In the genomic region with DNA sequence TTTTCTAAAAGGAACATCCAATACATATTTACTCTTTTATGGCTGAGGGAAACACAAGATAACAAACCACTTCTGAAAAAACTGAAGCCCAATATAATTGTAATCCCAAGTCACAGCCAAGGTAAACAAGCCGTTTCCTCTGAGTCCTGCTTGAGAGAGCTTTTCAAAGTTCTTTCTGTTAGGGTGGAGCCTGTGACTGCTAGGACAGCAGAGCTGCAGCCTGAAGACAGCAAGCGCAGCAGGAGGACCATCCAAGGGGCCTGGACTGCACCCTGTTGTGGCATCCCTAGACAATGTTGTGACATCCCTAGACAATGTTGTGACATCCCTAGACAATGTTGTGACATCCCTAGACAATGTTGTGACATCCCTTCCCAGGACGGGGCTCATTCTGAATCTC, we compare ENCODE assay signal across 10 mouse cellular contexts.
DNase-seq lines count a peak whose midpoint lies in the region; ATAC-seq and TF ChIP-seq lines count a peak whose summit lies in the region.
"Had no signal": no experiment of that assay in that cellular context is flagged by ENCODE, and none has a peak within 500 bp of the region (broad histone marks: within the 10 kb centered on the region; RNA-seq: fewer than 3 reads in every experiment).

No protein-coding gene starts in this region.

- no peak for TF ChIP-seq EP300 in stomach, postnatal 0 days (optimal IDR thresholded peaks at IDR 0.05)

- no peak overlapping the region for H3K4me3 ChIP-seq in spleen, adult 2 months (ENCODE audit: extremely low read depth, insufficient read depth, insufficient read length)
- no peak overlapping the region for H3K4me3 ChIP-seq in heart, embryonic 16.5 days (ENCODE audit: low read length)
- H3K4me3 ChIP-seq in lung, embryonic 15.5 days = no peak overlapping the region
- no peak overlapping the region for H3K4me3 ChIP-seq in stomach, postnatal 0 days (ENCODE audit: low read depth, low read length)
- H3K4me3 ChIP-seq: erythroblast, embryonic 14.5 days had no signal

- no peak for DNase-seq in spleen, adult 2 months (ENCODE audit: low read depth in 1 of 2, low spot score in 2 of 2)
- DNase-seq in spleen, postnatal 4 days (ENCODE audit: low spot score in 2 of 2) = no peak
- no peak for DNase-seq in stomach, postnatal 0 days (ENCODE audit: low spot score)
- no peak for DNase-seq in urinary bladder, adult 18-20 months (ENCODE audit: low spot score in 2 of 2)
- no peak for DNase-seq in cerebellum, postnatal 4 days (ENCODE audit: low spot score in 2 of 2)

- no peak overlapping the region for H3K4me2 ChIP-seq in heart, embryonic 16.5 days (ENCODE audit: low read depth, low read length)
- H3K4me2 ChIP-seq in lung, embryonic 15.5 days = no peak overlapping the region
- H3K4me2 ChIP-seq in stomach, postnatal 0 days (replicated peaks; ENCODE audit: low read depth) = no peak overlapping the region

- no peak for ATAC-seq in heart, embryonic 16.5 days (replicated peaks; ENCODE audit: extremely low read depth, insufficient read depth, low FRiP score)
- ATAC-seq in lung, embryonic 15.5 days (ENCODE audit: borderline replicate concordance, extremely low read depth, low FRiP score, low TSS enrichment) = no peak
- ATAC-seq in stomach, postnatal 0 days (ENCODE audit: low FRiP score, low TSS enrichment) = 0 out of 2 replicates have a peak, but pooled peaks have one; percentile 25
- ATAC-seq in CD4-positive, CD25-positive, alpha-beta regulatory T cell, adult 4 months = no peak
- ATAC-seq: hindbrain, postnatal 0 days had no signal

- H3K27me3 ChIP-seq in spleen, adult 2 months (ENCODE audit: control insufficient read depth, insufficient read depth, low read length) = no peaks in the 10 kb centered on the region
- no peaks in the 10 kb centered on the region for H3K27me3 ChIP-seq in heart, embryonic 16.5 days (ENCODE audit: control insufficient read depth, insufficient read depth, low read length)
- H3K27me3 ChIP-seq in lung, embryonic 15.5 days = no peaks in the 10 kb centered on the region
- no peaks in the 10 kb centered on the region for H3K27me3 ChIP-seq in stomach, postnatal 0 days (ENCODE audit: control insufficient read depth, insufficient read depth, low read length)

- peak overlapping the region; percentile 28; the same call in 1 of the 2 replicates for H3K27ac ChIP-seq in spleen, adult 2 months (ENCODE audit: insufficient read depth, low read length)
- peak overlapping the region; percentile 68 for H3K27ac ChIP-seq in heart, embryonic 16.5 days (ENCODE audit: low read length)
- H3K27ac ChIP-seq in lung, embryonic 15.5 days = peak overlapping the region; percentile 60
- peak overlapping the region; percentile 63 for H3K27ac ChIP-seq in stomach, postnatal 0 days (replicated peaks)
- H3K27ac ChIP-seq: hindbrain, postnatal 0 days had no signal

- H3K4me1 ChIP-seq in spleen, adult 2 months (ENCODE audit: control insufficient read depth, insufficient read depth, insufficient read length) = peaks cover 2% of the 10 kb centered on the region; the same call in 1 of the 2 replicates
- peaks cover 44% of the 10 kb centered on the region for H3K4me1 ChIP-seq in heart, embryonic 16.5 days (ENCODE audit: control insufficient read depth, insufficient read depth, low read length)
- H3K4me1 ChIP-seq in lung, embryonic 15.5 days = peaks cover 60% of the 10 kb centered on the region
- peaks cover 17% of the 10 kb centered on the region for H3K4me1 ChIP-seq in stomach, postnatal 0 days (replicated peaks; ENCODE audit: control insufficient read depth, insufficient read depth)

- no peak for TF ChIP-seq CTCF in spleen, adult 2 months (IDR thresholded peaks at IDR 0.05; ENCODE audit: extremely low read depth, insufficient read depth, insufficient read length, insufficient replicate concordance)
- TF ChIP-seq CTCF in stomach, postnatal 0 days (IDR thresholded peaks at IDR 0.05; ENCODE audit: low read depth) = no peak

- H3K36me3 ChIP-seq in spleen, adult 2 months (ENCODE audit: control insufficient read depth, insufficient read depth, low read length) = peaks cover 5% of the 10 kb centered on the region
- no peaks in the 10 kb centered on the region for H3K36me3 ChIP-seq in heart, embryonic 16.5 days (ENCODE audit: control insufficient read depth, insufficient read depth)
- H3K36me3 ChIP-seq in lung, embryonic 15.5 days = no peaks in the 10 kb centered on the region
- H3K36me3 ChIP-seq in stomach, postnatal 0 days (ENCODE audit: control insufficient read depth, insufficient read depth, low read length) = no peaks in the 10 kb centered on the region

- no peaks in the 10 kb centered on the region for H3K9me3 ChIP-seq in heart, embryonic 16.5 days (replicated peaks; ENCODE audit: control insufficient read depth, low read length)
- H3K9me3 ChIP-seq in lung, embryonic 15.5 days = no peaks in the 10 kb centered on the region
- no peaks in the 10 kb centered on the region for H3K9me3 ChIP-seq in stomach, postnatal 0 days (ENCODE audit: control insufficient read depth, low read length)

- H3K9ac ChIP-seq in heart, embryonic 16.5 days (ENCODE audit: low read length) = no peak overlapping the region
- H3K9ac ChIP-seq in lung, embryonic 15.5 days = no peak overlapping the region
- H3K9ac ChIP-seq in stomach, postnatal 0 days (ENCODE audit: low read length) = no peak overlapping the region

- TF ChIP-seq POLR2A in spleen, adult 2 months (IDR thresholded peaks at IDR 0.05; ENCODE audit: low read depth, low read length) = no peak

- WGBS in spleen, adult 2 months = 68% methylated on average over 3 of the region's 3 CpGs
- WGBS in heart, embryonic 16.5 days = 54% methylated on average over 3 of the region's 3 CpGs
- 36% methylated on average over 3 of the region's 3 CpGs for WGBS in lung, embryonic 15.5 days
- WGBS in stomach, postnatal 0 days = 38% methylated on average over 3 of the region's 3 CpGs
